Mouse (Mus musculus) lung, postnatal 0 days (tissue): ENCODE data around the gene Zswim8. TPM values are rescaled to one million over a fixed set of nuclear protein-coding genes. Genes with fewer than 3 reads are reported as not detected.

Experiments used
- ATAC-seq: fragments of 200-750 bp; cut with Nextera tagmentation; 2 replicates; pipeline ENCODE4 v1.8.0; 2017; ENCODE audit warnings: moderate library complexity
- DNase-seq: peaks from one replicate; pipeline ENCODE4 v3.0.0-alpha.2; 2016; ENCODE audit warnings: low spot score
- H3K27ac ChIP-seq: fragments of 300-500 bp; sonication (generic); 2 replicates; pipeline ENCODE4 v1.5.1; 2014; ENCODE audit warnings: antibody characterized with exemption, mild to moderate bottlenecking, low read length, mixed read lengths
- H3K27me3 ChIP-seq: fragments of 300-500 bp; sonication (generic); replicated peaks from 2 replicates; pipeline ENCODE4 v1.6.1; 2014; ENCODE audit warnings: low read length, mixed read lengths; ENCODE audit not compliant: insufficient read depth
- H3K36me3 ChIP-seq: fragments of 300-500 bp; sonication (generic); 2 replicates; pipeline ENCODE4 v1.6.1; 2014; ENCODE audit warnings: low read length, mixed read lengths; ENCODE audit not compliant: insufficient read depth
- H3K4me1 ChIP-seq: fragments of 300-500 bp; sonication (generic); 2 replicates; pipeline ENCODE4 v1.6.1; 2014; ENCODE audit warnings: antibody characterized with exemption, low read depth, low read length, mixed read lengths; ENCODE audit not compliant: insufficient read depth
- H3K4me2 ChIP-seq: fragments of 300-500 bp; sonication (generic); replicated peaks from 2 replicates; pipeline ENCODE4 v1.6.1; 2014; ENCODE audit warnings: low read depth, mild to moderate bottlenecking, low read length, moderate library complexity, mixed read lengths
- H3K4me3 ChIP-seq: fragments of 300-500 bp; sonication (generic); 2 replicates; pipeline ENCODE4 v1.5.1; 2014; ENCODE audit warnings: low read depth, low read length
- H3K9ac ChIP-seq: fragments of 300-500 bp; sonication (generic); replicated peaks from 2 replicates; pipeline ENCODE4 v1.6.1; 2014; ENCODE audit warnings: low read depth, mild to moderate bottlenecking
- H3K9me3 ChIP-seq: fragments of 300-500 bp; sonication (generic); 2 replicates; pipeline ENCODE4 v1.6.1; 2016; ENCODE audit warnings: low read length, mixed read lengths
- CTCF ChIP-seq: IDR thresholded peaks from 2 replicates; pipeline ENCODE4 v1.5.1; 2016; ENCODE audit warnings: antibody characterized with exemption, mild to moderate bottlenecking
- EP300 ChIP-seq: IDR thresholded peaks from 2 replicates; pipeline ENCODE4 v1.6.1; 2016; ENCODE audit warnings: antibody characterized with exemption, mild to moderate bottlenecking, control low read depth
- WGBS: fragments of 180-500 bp; shearing (Covaris S2); extraction: QIAGEN DNeasy Blood & Tissue Kit; methylation state at CpG from one replicate; pipeline ENCODE4 v1.1.7; 2014; 5-methylcytosine and 5-hydroxymethylcytosine counted together
- polyA plus RNA-seq: library from polyadenylated mRNA; unstranded; fragments of >200 nt; fragmentation: Nextera tagmentation; extraction: Ambion mirVana; gene quantifications from 2 replicates; pipeline ENCODE4 v1.2.1, GENCODE M21; 2015

Gene Zswim8
- polyA plus RNA-seq, 1 experiment from 2014 or later = 24.1 TPM

- WGBS = 39% methylated on average over 12 of the region's 12 CpGs
- peak overlapping the region; percentile 82 for H3K4me3 ChIP-seq
- no peak for ATAC-seq
- peak; percentile 65 for DNase-seq
- no peaks in the 10 kb centered on the region for H3K27me3 ChIP-seq
- peaks cover 6% of the 10 kb centered on the region; the same call in 1 of the 2 replicates for H3K4me1 ChIP-seq
- H3K27ac ChIP-seq = peak overlapping the region; percentile 95
- peak overlapping the region; percentile 94 for H3K4me2 ChIP-seq
- no peak for TF ChIP-seq CTCF
- TF ChIP-seq EP300 = no peak
- H3K9me3 ChIP-seq = no peaks in the 10 kb centered on the region
- 0 out of 2 replicates have a peak, but pooled peaks cover 16% of the 10 kb centered on the region for H3K36me3 ChIP-seq
- peak overlapping the region; percentile 92 for H3K9ac ChIP-seq
Measured at GRCm38 (mm10) chr14:20733041-20733951, 25.9 kb downstream of the Zswim8 start.

- Histone ChIP-seq H3K9ac (peak within 1 kb of the TSS; percentile 92), H3K4me3 (peak within 1 kb of the TSS; percentile 82), H3K27me3 (no peaks in the 10 kb centered on the region), H3K36me3 (0 out of 2 replicates have a peak, but pooled peaks cover 11% of the 10 kb centered on the region), H3K27ac (peak within 1 kb of the TSS; percentile 95), H3K4me1 (peaks cover 6% of the 10 kb centered on the region; the same call in 1 of the 2 replicates), H3K4me2 (peak within 1 kb of the TSS; percentile 94), H3K9me3 (no peaks in the 10 kb centered on the region)
- under 1% methylated on average over 57 of the region's 81 CpGs for WGBS
- peak; percentile 61 for TF ChIP-seq CTCF
- no peak for TF ChIP-seq EP300
- DNase-seq = peak; percentile 96
- ATAC-seq = peak; percentile 98
Measured at GRCm38 (mm10) chr14:20733952-20734774, 26.8 kb downstream of the Zswim8 start, which contains the start of gene Ndst2. Gene Ndst2, minus strand, starts transcription at chr14:20734562.

GRCm38 (mm10) chr14:20735052-20735451, 27.7 kb downstream of the Zswim8 start:
- Histone ChIP-seq H3K9me3 (no peaks in the 10 kb centered on the region), H3K9ac (no peak overlapping the region), H3K4me1 (peaks cover 6% of the 10 kb centered on the region; the same call in 1 of the 2 replicates), H3K27ac (no peak overlapping the region), H3K4me3 (no peak overlapping the region), H3K4me2 (0 out of 2 replicates have a peak overlapping the region, but pooled peaks have one; percentile 94), H3K36me3 (0 out of 2 replicates have a peak, but pooled peaks cover 6% of the 10 kb centered on the region), H3K27me3 (no peaks in the 10 kb centered on the region)
- WGBS = 47% methylated on average over 2 of the region's 2 CpGs
- ATAC-seq (no peak), DNase-seq (no peak)
- no peak for TF ChIP-seq EP300
- no peak for TF ChIP-seq CTCF

GRCm38 (mm10) chr14:20735892-20736390, 28.6 kb downstream of the Zswim8 start:
- Histone ChIP-seq H3K4me2 (no peak overlapping the region), H3K36me3 (0 out of 2 replicates have a peak, but pooled peaks cover 5% of the 10 kb centered on the region), H3K9ac (no peak overlapping the region), H3K4me3 (no peak overlapping the region), H3K9me3 (no peaks in the 10 kb centered on the region), H3K4me1 (peaks cover 6% of the 10 kb centered on the region; the same call in 1 of the 2 replicates), H3K27me3 (no peaks in the 10 kb centered on the region), H3K27ac (no peak overlapping the region)
- ATAC-seq (no peak), DNase-seq (no peak)
- 79% methylated on average over 13 of the region's 13 CpGs for WGBS
- TF ChIP-seq CTCF = no peak
- no peak for TF ChIP-seq EP300

- Histone ChIP-seq H3K36me3 (0 out of 2 replicates have a peak, but pooled peaks cover 5% of the 10 kb centered on the region), H3K27ac (no peak overlapping the region), H3K4me3 (no peak overlapping the region), H3K9ac (no peak overlapping the region), H3K4me2 (no peak overlapping the region), H3K9me3 (no peaks in the 10 kb centered on the region), H3K27me3 (no peaks in the 10 kb centered on the region), H3K4me1 (peaks cover 6% of the 10 kb centered on the region; the same call in 1 of the 2 replicates)
- TF ChIP-seq EP300 (no peak), CTCF (peak; percentile 88)
- peak; percentile 89 for DNase-seq
- WGBS = 43% methylated on average over 14 of the region's 14 CpGs
- peak; percentile 25 for ATAC-seq
Measured at GRCm38 (mm10) chr14:20737306-20737705, 30.0 kb downstream of the Zswim8 start.
